Mouse (Mus musculus) kidney, adult 8-10 months (tissue): Measurements from ENCODE around the gene Pou4f1.
"Not testable (repeated sequence)": the region's sequence is repeated elsewhere in the genome, so short reads cannot be mapped to it uniquely, and the experiment has no call there.

ENCODE experiments used
- DNase-seq, 2 experiments: peaks; one replicate each; pipeline ENCODE4 v3.0.0; 2022

The Pou4f1 gene

DNA sequence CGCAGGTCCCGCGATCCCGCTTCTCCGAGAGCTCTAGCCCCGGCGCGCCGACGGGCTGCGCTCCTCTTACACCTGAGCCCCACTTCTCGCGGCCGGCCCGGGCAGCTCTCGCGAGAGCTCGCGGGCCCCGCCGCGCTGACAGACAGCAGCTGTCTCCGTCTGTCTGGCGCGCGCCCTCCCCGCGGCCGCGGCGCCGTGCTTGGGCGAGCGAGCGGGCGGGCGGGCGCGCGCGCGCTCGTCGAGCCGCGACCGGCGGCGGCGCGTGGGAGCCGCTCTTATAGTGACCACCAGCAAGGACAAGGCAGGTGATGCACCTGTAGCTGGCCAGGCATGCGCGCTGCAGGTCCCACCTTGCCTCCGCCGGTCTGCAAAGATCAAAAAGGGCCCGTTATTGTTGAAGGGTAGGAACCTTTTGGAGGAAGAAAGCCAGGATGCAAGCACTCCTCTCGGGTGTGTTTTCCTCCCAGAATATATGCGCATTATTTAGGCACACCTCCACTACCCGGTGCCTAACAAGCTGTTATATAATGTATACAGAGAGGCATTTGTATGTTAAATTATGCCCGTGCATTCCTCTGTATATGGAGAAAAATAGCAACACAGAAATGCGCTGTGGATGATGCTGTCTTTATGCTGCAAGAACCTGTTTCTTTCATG is at the start of gene Pou4f1:
Pou4f1 (minus strand) TSS at position 34 of the 657 bp plus-strand sequence.
- DNase-seq: peak in 1 of 2 experiments; percentile 12

DNA sequence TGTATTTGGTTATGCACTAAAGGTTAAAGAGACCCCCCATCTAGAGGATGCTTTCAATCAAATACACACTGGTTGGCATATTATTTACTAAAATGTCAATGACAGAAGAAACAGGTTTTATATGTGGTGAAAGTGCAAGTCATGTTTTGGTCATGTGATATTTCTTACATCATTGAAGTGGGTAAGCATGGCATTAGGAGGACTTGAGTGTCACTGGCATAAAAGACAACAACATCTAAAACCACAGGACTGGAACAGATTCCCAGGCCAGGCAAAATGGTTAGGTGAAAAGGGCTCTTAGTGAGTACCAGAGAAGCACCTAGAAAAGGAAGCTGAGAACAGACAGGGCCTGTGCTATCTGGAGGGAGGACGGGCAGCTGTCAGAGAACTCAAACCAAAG is 43.9 kb upstream of the Pou4f1 start:
- DNase-seq: no peak

DNA sequence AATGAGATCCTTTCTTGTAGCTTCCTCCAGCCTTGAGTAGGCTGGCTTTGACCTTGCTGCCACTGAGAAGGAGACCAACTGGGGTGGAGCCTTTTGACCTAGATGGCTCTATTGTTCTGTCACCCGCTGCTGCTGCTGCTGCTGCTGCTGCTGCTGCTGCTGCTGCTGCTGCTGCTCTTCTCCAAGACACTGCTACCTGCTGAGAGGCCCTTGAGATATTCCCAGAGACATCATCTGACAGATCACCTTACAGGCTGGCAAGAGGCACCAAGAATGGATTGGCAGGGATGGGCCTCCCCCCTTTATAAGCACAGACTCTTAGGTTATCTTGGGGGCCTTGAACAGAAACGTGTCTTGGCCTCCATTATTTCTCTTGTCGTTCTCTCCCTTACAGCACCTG is 35.0 kb upstream of the Pou4f1 start:
- not testable (repeated sequence) for DNase-seq

DNA sequence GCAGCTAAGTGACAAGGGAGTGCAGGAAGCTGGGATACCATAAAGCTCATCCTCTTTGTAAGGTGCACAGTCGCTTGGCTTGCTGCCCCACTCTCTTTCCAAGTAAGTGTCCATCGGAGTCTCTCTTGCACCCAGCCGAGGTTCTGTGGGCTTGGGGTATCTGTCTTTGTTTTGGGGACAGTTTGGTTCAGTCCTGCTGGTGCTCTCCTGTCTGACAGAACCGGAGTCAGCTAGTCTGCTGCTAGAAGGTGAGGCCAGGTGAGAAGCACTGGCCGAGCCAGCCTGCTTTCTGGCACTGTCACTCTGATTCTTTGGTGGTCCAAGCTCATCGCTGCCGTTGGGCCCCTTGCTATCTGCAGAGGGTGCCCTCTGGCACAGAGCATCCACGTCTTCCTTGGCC is 12.0 kb upstream of the Pou4f1 start:
- DNase-seq: no peak

DNA sequence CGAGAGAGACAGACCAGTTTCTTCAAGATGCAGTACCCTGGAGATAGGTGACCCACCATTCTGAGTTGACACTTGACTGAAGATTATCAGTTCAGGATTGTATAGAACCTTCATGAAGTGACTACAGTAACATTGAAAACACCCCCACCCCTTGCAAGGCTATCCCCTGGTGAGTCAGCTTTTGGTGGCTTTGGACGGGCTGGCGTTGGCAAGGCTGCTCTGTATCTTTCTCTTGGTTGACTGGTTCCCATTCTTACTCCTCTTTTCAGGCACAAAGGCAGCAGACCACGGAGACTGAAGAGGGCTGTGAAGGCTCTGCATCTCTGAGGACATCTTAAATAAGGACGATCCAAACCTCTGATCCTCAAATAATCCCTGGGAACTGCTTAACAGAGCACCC is 10.8 kb upstream of the Pou4f1 start:
- no peak for DNase-seq

DNA sequence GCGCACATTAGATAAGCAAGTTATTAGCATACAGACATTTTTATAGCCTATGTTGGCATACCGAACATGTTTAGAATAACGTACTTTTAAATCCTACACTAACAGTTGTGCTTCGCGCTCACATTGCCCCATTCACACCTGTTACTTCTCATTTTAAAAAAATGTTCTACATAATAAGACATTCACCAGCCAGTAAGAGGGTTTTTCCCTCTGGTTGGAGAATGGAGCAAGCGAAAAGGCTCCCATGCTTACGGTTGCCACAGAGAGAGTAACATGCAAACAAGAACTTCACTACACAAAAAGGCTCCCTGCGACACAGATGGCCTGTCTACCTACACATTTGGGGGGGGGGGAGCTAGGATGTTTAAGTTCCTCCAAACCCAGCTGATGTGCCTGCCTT is 9.8 kb upstream of the Pou4f1 start:
- no peak for DNase-seq

DNA sequence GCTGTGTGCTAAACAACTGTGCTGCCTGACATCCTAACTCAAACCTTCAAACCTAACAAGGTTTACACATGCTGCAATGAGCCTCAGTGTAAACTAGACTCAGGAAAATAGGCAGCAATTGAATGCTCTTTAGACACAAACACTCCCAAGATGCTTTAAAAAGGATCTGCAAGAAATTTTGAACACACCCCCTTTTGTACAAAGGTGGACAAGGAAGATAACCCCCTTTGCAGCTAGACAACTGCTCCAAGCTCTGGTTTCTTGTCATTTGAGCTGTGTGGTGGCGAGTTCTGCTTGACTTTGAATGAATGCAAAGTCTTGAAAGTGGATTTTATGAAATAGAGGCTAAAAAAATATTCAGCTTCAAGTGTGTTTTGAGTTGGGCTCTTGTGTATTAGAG is 7.6 kb upstream of the Pou4f1 start:
- no peak for DNase-seq

DNA sequence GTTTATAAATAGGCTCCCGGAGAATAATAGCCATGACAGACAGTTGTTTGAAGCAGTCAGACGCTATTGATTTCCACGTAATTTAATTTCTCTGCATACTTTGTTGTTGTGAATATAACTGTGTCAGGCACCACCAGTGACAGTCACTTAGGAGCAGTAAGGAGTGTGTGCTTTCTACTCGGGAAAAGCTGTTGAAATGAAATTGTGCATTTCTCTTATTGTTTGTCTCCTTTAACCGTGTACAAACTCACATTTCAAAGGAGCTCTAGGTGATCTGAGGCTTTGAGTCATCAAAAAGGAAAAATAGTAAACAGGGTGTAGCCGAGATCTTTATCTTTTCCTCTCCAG is 798 bp upstream of the Pou4f1 start:
- DNase-seq: no peak

DNA sequence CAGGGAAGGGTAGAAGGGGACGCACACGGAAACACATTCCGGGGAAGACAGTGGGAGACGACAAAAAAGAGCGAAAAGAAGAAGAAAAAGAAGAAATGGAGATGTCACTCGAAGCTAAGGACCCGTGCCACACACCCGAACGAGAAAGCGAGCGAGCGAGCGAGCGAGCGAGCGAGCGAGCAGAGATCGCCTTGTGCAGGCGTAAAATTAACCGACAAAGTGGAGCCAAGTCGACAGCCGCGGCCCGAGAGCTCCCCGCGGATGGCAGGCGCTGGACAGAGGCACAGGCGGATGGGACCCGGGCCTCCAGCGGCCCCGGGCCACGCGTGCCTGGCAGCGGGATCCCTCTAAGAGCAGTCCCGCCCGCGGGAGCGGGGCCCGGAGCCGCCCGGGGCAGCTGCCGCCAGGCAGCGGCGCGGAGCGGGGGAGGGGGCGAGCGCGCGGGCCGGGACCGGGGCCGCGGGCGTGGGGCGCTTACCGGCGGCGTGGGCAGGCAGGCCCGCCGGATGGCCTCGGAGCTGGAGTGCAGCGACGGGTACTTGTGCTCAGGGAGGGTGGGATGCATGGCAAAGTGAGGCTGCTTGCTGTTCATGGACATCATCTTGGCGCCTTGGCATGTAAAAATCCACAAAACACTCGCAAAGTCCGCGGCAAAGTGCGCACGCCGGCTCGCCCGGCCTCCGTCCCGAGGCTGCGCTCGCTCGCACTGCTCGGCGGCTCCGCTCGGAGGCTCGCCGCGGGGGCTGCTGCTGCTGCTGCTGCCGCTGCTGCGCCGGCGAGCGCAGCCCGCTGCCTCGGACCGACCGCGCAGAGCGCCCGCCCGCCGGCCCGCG is 450 bp downstream of the Pou4f1 start:
- DNase-seq: no peak

DNA sequence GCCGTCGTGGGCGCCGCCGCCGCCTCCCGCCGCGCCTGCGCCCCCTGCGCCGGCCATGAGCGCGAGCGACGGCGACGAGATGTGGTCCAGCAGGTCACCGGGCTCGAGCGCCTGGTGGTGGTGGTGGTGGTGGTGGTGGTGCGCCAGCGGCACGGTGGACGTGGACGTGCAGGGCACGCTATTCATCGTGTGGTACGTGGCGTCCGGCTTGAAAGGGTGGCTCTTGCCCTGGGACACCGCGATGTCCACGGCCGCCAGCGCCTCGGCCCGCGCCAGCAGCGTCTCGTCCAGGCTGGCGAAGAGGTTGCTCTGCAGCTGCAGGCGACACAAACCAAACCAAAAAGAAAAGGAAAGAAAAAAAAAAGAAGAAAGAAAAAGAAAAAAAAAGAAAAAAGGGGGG is 1.2 kb downstream of the Pou4f1 start:
- DNase-seq: no peak

DNA sequence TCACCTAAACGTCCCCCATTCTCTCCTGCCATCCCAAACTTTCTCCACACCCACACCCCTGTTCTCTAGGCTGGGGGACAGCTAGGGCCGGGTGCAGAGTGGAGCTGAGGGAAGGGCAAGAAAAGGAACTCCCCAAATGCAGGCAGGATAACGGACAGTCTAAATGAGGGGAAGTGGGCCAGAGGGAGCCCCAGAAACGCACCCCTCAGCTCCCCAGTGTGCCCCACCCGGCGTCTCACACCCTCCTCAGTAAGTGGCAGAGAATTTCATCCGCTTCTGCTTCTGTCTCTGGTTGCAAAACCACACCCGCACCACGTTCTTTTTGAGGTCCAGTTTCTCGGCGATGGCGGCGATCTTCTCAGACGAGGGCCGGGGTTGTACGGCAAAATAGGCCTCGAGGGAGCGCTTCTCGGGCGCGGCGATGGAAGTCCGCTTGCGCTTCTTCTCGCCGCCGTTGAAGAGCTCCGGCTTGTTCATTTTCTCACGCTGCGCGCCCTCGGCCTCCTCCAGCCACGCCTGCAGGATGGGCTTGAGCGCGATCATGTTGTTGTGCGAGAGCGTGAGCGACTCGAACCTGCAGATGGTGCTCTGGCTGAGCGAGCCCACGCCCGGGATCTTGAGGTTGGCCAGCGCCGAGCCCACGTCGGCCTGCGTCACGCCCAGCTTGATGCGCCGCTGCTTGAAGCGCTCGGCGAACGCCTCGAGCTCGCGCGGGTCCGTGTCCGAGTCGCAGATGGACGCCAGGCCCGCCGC is 2.1 kb downstream of the Pou4f1 start:
- no peak for DNase-seq

DNA sequence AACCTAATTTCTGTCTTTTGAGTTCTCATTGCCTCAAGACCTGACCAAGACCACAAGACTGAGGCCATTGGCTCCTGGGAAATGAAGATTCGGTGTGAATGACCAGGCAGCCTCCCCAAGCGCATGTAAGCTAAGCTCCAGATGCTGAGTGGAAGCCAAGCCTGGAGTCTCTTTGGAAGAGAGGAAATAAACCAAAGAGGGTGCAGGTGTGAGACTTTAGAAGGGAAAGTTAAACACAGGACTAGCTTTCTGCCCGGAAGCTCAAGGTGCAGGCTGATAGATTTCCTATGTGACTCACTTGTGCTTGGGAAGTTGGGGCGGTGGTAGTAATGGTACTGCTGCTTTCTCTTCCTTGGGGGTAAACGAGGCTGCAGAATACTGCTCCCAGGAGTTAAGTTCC is 3.0 kb downstream of the Pou4f1 start:
- no peak for DNase-seq

DNA sequence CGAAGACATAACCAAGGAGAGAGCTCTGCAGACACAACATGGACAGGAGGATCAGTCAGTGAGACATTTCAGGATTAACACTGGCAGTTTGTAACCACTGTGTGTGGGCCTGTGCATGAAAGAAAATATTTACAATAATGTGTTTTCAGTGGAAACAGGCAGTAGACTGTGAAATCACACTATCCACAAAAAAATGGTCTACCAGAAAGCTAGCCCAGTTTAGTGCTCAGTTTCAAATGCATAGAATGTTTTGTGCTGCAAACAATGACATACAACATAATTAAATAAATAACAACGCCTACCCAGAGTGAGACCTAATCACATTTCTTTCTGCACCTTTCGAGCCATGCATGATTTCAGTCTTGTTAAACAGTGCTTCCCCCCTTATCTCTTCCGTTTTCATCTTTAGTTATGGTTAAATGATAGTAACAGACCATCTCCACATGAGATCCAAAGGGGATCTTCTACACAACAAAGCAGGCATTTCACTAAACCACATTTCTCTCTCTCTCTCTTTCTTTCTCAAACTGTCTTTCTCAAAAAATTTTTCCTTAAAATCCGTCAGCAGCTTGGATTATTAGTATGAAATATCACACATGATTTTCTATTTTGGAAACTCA is 4.1 kb downstream of the Pou4f1 start:
- no peak for DNase-seq

DNA sequence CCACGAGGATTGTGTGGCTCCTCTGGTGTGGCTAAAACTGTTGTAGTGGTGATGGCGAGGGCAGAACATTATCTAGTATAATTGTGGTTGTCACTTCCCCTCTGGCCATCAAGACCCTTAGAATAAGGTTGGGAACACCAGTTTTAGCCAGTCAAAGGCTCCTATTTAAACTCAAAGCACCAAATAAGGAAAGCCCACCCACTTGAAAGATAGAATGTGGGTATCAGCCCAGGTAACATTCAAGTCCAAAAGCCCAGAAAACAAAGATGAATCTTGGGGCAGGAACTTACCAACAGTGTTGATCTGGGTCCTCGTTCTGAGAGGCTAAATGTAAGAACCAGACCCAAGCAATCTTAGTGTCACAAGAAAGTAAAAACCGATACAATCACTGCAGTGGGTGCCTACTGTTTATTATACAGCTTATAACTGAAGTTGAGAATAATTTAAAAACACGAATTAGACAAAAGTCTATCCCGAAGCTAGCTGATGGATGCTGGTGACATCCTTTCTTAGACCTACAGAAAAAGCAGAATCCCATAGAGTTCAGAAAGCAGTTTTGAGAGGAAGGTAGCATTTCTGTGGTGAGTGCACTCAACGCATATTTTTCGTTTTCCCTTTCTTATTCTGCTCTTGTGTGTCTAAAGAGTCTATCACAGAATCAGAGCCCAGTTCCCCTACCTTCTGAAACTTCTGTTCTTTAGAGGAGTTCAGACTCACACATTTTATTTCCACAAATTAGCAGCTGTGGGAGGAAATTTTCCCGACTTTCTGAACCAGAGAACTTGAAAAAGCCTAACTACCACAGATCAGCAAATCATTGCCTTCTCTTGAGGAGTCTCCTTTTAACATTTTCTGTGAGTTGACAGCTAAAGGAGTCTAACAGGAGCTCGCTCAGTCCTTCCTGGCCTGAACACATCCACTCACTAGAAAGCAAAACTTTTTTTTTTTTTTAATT is 6.2 kb downstream of the Pou4f1 start:
- DNase-seq: no peak

DNA sequence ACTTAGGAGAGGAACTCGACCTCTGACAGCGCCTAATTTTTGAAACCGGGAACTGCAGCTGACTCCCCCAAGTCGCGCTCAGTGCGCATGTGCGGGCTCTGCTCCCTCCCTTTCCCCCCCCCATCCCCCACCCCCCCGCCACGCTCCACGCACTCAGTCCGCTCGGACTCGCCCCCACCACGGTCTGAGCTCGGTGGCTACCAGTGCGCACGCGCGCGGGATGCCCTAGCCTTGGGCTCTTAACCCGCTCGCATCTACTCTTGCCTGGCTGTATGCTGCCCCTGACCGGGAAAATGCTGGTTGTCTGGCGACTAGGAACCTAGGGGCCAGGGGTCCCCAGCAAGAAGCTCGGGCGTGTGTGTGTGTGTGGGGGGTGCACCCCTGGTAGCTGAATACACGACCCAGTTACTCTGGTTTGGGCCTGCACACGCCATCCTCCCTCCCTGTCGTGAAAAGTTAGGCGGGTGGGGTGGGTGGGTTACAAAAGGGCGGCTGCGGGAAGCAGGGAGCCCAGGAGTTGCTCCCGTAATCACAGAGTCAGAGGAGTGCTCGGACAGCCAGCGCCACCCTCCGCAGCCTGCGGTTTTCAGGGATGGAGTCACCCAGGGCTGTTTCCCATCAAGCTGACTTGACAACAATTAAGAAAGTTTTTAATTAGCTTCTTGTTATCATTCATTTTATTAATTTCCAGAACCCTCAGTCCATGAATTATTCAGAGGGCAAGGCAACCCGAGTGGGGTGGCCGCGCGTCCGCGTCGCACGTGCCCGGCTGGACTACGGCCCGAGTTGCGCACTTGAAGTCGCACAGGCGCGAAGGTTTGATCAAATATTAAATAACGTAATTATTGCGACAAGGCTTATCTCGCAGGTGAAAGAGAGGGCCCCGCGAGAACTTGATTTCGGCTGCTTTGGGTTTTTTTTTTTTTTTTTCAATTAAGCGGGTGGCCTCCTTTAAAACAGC is 7.2 kb downstream of the Pou4f1 start:
- DNase-seq: no peak

DNA sequence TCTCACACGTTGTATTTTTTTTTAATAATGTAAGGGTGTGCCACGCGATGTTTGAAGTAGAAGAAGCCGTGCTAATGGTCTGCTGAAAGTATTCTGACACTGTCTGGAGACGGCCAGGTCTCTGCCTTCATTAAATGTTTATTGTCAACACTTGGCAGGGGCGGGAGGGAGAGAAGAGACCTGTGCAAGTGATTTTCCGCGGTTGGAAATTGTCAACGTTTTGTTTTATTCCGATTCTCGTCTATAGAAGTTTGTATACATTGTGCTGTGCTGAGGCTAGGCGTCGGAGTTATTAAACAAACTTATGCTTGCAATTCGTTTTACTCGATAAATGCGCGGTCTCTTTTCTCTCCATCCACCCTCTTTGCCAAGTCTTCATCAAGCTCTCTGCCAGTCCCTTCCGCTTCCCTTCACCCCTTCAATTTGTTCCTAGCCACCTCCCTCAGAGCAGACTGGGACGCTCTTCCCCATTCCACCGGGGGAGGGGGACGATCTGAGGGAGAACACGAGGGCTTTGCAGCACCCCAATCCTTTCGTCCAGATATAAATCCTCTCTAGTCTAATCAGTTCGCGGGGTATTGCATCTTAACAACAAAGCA is 8.2 kb downstream of the Pou4f1 start:
- DNase-seq: no peak

DNA sequence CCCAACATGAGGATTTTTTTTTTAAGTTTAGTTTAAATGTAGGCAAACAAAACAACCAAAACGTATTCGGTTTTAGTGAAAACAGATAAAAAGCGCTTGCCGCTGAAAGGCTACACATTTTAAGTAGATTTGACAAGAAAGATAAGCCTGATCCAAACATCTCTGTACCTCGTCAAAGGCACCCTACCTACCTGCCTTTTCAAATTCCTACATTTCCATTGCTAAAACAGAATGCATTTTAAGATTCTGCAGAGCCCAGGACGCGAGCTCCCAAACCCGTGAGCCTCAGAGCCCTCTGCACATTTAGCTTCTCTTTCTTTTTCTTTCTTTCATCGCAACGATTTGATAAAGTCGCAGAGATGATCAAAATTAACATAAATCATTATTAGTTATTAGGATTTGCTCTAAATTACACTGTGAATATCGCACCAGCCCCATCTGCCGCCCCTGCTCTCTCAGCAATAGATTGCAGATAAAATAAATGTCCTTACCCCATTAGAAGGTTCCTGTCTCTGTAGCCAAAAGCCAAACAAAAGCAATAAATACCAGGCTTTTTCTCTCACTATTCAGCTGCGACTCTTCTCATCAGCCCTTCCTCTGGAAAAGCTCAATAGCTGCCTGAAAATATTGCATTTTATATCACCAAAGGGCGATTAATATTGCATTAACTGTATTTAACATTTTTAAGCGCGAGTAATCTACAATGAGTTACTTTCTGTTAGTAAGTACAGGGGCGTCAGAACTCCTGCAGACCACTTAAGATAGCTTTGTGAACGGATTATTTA is 8.9 kb downstream of the Pou4f1 start:
- DNase-seq: no peak

DNA sequence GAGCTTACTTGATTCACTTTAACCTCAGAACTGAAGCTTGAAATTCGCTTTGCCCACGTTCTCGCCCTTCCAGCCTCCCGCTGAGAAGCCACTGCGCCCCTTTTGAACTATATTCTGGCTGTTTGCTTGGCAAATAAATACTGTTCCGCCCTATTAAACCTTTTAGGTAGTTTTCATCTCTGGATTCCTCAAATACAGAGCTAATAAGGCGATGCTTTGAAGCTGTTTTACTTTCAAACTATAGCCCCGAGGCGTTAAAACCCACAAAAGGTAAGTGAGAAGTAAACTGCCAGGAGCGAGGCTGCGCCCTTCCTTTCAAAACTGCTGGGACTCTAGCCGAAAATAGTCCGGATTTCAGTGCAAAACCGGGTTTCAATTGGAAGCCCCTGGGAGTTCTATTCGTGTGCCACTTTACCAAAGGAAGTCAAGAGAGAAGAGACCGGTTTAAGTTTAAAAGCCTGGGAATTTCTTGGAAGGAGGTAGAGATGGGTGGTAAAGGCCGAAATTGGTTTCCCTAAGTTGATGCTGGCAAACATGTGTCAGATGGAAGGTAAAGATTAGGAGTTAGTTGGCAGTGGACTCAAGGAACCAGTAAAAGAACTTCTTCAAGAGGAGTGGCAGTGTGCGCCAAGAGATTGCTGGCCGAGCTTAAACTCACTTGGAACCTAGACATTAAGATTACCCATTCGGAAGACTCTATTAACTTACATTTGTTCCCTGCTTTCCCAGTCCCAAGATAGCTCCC is 9.7 kb downstream of the Pou4f1 start:
- DNase-seq: no peak

DNA sequence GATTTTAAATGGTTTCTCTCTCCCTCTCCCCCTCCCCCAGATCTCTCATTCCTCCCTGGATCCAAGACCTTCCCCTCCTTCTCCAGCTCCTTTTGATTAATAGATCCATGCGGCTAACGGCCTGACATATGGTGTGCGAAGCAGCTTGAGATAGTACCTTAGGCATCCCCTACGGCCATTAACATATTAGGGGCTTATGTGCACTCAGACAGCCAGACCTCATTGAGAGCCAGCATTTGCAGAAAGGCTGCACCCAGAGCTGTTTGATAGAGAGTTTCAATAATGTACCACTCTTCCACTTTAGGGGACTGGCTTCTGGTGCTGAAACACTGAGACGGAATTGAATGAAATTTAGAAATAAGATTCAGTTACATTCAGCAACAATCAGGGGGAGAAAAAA is 10.8 kb downstream of the Pou4f1 start:
- no peak for DNase-seq
